Mouse (Mus musculus) right cerebral cortex, postnatal 36 days (tissue): Measurements from ENCODE around the gene Cdh6.

ENCODE experiments used
- DNase-seq, 2 experiments: peaks; one replicate each; pipeline ENCODE4 v3.0.0; 2022; ENCODE audit warnings: low spot score in 2 of 2, mixed read lengths in 1 of 2

Gene Cdh6

GRCm38 (mm10) chr15:13063633-13064032 lies 109.8 kb downstream of the Cdh6 start:
- no peak for DNase-seq

DNA sequence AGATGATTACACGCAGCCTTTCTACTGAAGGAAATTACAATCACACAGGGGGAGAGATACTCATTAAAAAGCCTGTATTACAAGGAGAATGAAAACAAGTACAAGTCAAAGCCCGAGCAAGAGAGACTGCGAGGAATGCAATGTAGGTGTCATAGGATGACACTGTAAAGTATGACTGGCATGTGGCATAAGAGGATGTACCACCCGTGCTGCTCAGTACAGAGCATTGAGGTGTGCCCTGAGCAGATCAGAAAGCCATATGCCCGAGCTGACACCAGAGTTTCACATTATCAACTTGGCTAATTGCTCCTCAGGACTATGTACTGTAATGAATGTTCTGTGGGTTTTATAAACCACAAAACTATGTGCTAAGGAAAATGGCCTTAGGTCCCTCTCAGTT lies 115.7 kb downstream of the Cdh6 start:
- DNase-seq: no peak

- no peak for DNase-seq
Measured at GRCm38 (mm10) chr15:13057302-13057701, 116.2 kb downstream of the Cdh6 start.

GRCm38 (mm10) chr15:13047910-13048309 lies 125.6 kb downstream of the Cdh6 start:
- no peak for DNase-seq

DNA sequence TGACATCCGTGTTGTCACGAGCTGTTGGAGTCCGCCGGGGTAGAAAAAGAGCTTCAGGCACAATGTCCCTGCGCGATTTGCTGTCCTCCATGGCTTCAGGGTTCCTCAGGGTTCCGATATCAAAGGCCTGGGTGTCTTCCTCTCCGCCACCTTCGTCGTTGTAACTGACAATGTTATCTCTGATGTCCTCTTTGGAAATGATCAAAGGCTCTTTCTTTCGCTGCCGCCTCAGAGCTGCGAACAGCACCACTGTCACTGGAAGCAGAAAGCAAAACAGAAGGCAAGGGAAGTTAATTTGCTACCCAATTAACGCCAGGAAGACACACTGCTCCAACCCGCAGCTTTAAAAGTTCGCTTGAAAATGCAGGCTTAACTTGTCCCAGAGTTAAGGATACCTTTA lies 139.0 kb downstream of the Cdh6 start:
- DNase-seq: no peak

DNA sequence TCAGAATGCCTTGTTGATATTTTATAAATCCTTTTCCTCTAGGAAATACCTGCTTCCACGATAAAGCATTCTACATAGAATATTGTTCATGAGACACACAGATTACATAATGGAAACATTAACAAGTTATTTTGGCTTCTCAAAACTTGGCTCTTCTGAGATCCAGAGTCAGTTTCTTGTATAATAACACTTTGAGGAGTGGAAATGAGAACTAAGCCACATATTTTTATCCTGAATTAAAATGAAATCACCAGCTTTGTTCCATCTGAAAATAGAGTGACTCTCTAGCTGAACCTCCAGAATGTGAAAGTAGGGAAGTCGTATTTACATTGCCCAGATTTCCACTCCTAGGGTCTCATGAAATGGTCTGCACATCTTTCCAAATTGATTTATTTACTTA lies 142.8 kb downstream of the Cdh6 start:
- no peak for DNase-seq

DNA sequence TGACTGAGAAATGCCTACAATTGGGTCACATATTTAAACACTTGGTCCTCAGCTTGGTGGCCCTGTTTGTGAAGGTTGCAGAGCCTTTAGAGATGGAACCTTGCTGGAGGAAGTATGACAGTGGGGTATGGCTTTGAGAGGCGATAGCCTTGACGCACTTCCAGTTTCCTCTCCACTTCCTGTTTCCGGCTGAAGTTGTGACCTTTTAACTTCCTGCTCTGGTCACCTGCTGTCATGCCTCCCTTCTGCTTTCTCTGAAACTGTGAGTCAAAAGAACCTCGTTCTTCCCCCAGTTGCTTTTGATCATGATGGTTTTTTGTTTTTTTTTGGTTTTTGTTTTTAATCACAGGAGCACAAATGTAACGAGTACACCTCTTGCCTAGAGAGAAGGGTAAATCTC lies 146.0 kb downstream of the Cdh6 start:
- no peak for DNase-seq

GRCm38 (mm10) chr15:13016756-13017357 lies 156.6 kb downstream of the Cdh6 start:
- DNase-seq: no peak

DNA sequence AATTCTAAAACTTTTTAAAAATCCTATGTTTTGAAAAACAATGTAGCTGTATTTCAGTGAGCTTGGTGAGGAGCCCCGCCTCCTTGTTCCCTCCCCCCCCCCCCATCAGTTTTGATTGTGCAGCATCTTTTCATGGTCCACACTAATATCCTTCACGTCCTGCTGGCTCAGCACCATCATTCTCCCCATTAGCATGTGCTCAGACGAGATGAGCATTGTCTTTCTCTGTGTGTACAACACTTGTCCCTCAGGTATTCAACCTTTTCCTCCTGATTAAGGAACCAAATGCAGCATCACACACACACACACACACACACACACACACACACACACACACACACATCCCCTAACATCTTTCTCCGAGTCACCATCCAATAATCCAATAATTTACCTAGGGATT lies 164.7 kb downstream of the Cdh6 start:
- no peak for DNase-seq

DNA sequence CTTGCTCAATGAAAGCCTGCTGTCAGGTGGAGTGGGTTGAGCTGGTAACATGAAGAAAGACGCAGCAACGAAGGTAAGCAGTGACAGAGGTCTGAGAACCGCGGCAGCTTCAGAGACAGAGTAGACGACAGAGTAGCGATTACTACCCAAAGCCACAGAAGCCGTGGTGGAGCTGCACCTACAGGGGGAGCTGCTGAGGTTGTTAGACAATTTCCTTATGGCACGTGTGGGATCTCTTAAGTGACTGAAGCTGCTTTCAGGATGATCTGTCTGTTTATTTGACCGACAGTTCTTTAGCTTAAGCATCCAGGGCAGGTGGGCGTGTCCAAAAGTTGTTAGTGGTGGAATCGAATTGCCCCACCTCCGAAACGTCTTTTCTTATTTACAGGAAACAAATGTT lies 167.5 kb downstream of the Cdh6 start:
- no peak for DNase-seq

GRCm38 (mm10) chr15:13001549-13001948 lies 171.9 kb downstream of the Cdh6 start:
- peak; percentile 3 to 7 for DNase-seq

DNA sequence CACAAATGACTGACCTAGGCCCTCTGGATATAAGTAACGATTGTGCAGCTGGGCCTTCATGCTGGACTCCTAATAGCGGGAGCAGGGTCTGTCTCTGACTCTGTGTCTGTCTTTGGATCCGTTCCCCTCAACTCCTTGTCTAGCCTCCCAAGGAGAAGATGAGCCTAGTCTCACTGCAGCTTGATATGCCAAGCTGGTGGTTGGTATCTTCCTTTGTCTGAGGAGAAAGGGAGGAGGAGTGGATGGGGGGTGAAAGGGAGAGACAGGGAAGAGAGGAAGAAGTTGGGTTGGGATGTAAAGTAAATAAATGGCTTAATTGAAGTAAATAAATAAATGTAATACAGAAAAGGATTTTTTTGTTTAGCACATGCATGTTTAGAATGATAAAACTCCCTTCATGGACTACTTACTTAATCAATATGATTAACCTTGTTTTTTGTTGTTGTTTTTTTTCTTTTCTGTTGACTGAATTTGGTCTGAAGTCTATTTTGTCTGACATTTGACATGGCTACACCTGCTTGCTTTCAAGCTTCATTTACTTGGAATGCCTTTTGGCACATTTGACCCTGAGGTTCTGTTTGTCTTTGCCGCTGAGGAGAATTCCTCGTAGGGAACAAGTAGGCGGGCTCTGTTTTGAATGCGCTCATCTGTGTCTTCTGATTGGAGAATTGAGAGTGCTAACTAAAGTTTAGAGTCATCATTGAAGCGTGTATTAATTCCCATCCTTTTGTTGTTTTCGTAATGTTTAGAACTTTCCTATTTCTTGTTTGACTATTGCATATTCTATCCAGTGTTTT lies 178.7 kb downstream of the Cdh6 start:
- no peak for DNase-seq
